Mouse (Mus musculus): Measurements from ENCODE around the gene Hyal2. TPM values are rescaled to one million over a fixed set of nuclear protein-coding genes. Genes with fewer than 3 reads are reported as not detected.

Hyal2 gene
- polyA plus RNA-seq, 1 experiment = 9.7 TPM

- H3K4me3 ChIP-seq (ENCODE audit: insufficient read depth, low read length) = no peak overlapping the region
- no peaks in the 10 kb centered on the region for H3K4me1 ChIP-seq (ENCODE audit: control insufficient read depth, insufficient read depth, low read length)
- TF ChIP-seq POLR2A (IDR thresholded peaks at IDR 0.05; ENCODE audit: extremely low read depth, insufficient read depth, low read length) (no peak), CTCF (IDR thresholded peaks at IDR 0.05; ENCODE audit: extremely low read depth, insufficient read depth, low read length) (no peak)
- no peak overlapping the region for H3K27ac ChIP-seq (ENCODE audit: insufficient read depth, low read length)
Observed at GRCm38 (mm10) chr9:107545199-107545598, 22.5 kb upstream of the Hyal2 start.

GRCm38 (mm10) chr9:107545602-107546001, 22.1 kb upstream of the Hyal2 start:
- Histone ChIP-seq H3K27ac (ENCODE audit: insufficient read depth, low read length) (no peak overlapping the region), H3K4me1 (ENCODE audit: control insufficient read depth, insufficient read depth, low read length) (no peaks in the 10 kb centered on the region), H3K4me3 (ENCODE audit: insufficient read depth, low read length) (no peak overlapping the region)
- TF ChIP-seq POLR2A (IDR thresholded peaks at IDR 0.05; ENCODE audit: extremely low read depth, insufficient read depth, low read length) (no peak), CTCF (IDR thresholded peaks at IDR 0.05; ENCODE audit: extremely low read depth, insufficient read depth, low read length) (peak; percentile 79)

DNA sequence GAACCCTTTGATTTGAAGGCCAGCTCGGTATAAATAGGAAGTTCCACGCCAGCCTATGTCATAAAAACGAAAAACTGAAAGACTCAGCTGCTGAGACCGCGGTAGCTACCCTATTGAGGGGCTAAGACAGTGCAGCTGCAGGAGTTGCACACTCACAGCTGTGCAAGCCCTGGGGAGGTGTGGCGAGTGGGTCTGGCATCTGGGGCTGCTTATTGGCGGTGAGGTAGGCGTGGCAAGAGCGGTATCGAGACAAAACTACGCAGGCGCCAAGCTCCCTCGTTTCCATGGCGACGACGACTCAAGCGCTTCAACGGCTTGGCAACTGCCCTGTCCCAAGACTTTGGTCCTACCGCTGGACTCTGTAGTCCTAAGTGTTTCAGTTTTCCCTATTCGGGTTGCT, 20.7 kb upstream of the Hyal2 start, which contains the start of gene Zmynd10:
Gene Zmynd10 (plus strand): TSS at position 273 of the 400 bp plus-strand sequence.
- no peak for TF ChIP-seq CTCF (IDR thresholded peaks at IDR 0.05; ENCODE audit: extremely low read depth, insufficient read depth, low read length)
- peak; percentile 40; the same call in 1 of the 2 replicates for TF ChIP-seq POLR2A (IDR thresholded peaks at IDR 0.05; ENCODE audit: extremely low read depth, insufficient read depth, low read length)
- Histone ChIP-seq H3K27ac (ENCODE audit: insufficient read depth, low read length) (no peak within 1 kb of the TSS), H3K4me3 (ENCODE audit: insufficient read depth, low read length) (peak within 1 kb of the TSS; percentile 7), H3K4me1 (ENCODE audit: control insufficient read depth, insufficient read depth, low read length) (0 out of 2 replicates have a peak, but pooled peaks cover 1% of the 10 kb centered on the region)

DNA sequence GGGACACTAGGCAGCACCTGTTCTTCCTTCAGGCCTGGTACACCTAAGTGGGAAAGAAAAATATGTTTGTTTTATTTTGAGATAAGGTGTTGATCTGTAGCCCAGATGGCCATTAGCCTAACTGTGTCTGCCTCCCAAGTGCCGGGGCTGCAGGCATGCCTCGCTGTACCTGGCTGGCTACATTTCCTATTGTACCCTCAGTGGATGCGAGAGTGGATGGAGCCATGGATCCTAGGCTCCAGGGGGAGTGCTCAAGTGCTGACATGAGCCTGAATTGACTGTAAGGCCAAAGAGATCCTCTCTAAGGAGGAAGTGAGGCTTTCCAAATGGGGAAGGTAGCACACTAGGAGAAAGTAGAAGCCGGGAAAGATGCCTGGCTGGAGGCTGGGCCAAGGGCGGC, 19.8 kb upstream of the Hyal2 start:
- no peak for TF ChIP-seq POLR2A (IDR thresholded peaks at IDR 0.05; ENCODE audit: extremely low read depth, insufficient read depth, low read length)
- TF ChIP-seq CTCF (IDR thresholded peaks at IDR 0.05; ENCODE audit: extremely low read depth, insufficient read depth, low read length) = no peak
- Histone ChIP-seq H3K27ac (ENCODE audit: insufficient read depth, low read length) (no peak overlapping the region), H3K4me1 (ENCODE audit: control insufficient read depth, insufficient read depth, low read length) (0 out of 2 replicates have a peak, but pooled peaks cover 1% of the 10 kb centered on the region), H3K4me3 (ENCODE audit: insufficient read depth, low read length) (no peak overlapping the region)

GRCm38 (mm10) chr9:107548820-107549219, 18.9 kb upstream of the Hyal2 start:
- Histone ChIP-seq H3K4me3 (ENCODE audit: insufficient read depth, low read length) (no peak overlapping the region), H3K4me1 (ENCODE audit: control insufficient read depth, insufficient read depth, low read length) (peaks cover 1% of the 10 kb centered on the region; the same call in 1 of the 2 replicates), H3K27ac (ENCODE audit: insufficient read depth, low read length) (no peak overlapping the region)
- no peak for TF ChIP-seq CTCF (IDR thresholded peaks at IDR 0.05; ENCODE audit: extremely low read depth, insufficient read depth, low read length)
- TF ChIP-seq POLR2A (IDR thresholded peaks at IDR 0.05; ENCODE audit: extremely low read depth, insufficient read depth, low read length) = no peak

DNA sequence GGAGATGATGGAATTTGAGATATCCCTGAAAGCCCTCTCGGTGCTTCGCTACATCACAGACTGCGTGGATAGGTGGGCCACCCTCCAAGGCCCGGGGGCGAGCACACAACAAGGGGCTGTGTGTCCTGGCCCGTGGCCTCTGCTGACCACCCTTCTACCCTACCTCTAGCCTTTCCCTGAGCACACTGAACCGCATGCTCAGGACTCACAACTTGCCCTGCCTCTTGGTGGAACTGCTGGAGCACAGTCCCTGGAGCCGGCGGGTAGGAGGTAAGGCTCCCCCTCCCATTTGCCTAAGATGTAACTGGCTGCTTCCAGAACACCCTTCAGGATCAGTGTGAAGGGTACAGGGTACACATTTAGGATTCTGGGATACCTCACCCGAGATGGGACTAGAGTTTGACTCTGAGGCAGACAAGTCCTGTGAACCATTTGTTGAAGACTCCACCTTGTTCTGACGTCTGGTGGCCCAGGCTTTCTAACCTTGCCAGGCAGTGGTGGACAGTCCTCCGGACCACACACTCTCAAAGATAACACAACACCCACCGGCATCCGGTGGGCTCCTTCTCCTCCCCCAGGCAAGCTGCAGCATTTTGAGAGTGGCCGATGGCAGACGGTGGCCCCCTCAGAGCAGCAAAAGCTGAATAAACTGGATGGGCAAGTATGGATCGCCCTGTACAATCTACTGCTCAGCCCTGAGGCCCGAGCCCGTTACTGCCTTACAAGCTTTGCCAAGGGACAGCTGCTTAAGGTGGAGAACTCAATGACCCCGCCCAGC, 18.3 kb upstream of the Hyal2 start:
- H3K27ac ChIP-seq (ENCODE audit: insufficient read depth, low read length) = no peak overlapping the region
- TF ChIP-seq CTCF (IDR thresholded peaks at IDR 0.05; ENCODE audit: extremely low read depth, insufficient read depth, low read length) = no peak
- no peak for TF ChIP-seq POLR2A (IDR thresholded peaks at IDR 0.05; ENCODE audit: extremely low read depth, insufficient read depth, low read length)
- no peak overlapping the region for H3K4me3 ChIP-seq (ENCODE audit: insufficient read depth, low read length)
- H3K4me1 ChIP-seq (ENCODE audit: control insufficient read depth, insufficient read depth, low read length) = peaks cover 1% of the 10 kb centered on the region; the same call in 1 of the 2 replicates

GRCm38 (mm10) chr9:107550491-107551116, 17.1 kb upstream of the Hyal2 start:
- Histone ChIP-seq H3K4me3 (ENCODE audit: insufficient read depth, low read length) (no peak overlapping the region), H3K27ac (ENCODE audit: insufficient read depth, low read length) (no peak overlapping the region), H3K4me1 (ENCODE audit: control insufficient read depth, insufficient read depth, low read length) (peaks cover 1% of the 10 kb centered on the region; the same call in 1 of the 2 replicates)
- no peak for TF ChIP-seq CTCF (IDR thresholded peaks at IDR 0.05; ENCODE audit: extremely low read depth, insufficient read depth, low read length)
- no peak for TF ChIP-seq POLR2A (IDR thresholded peaks at IDR 0.05; ENCODE audit: extremely low read depth, insufficient read depth, low read length)

- no peak for TF ChIP-seq POLR2A (IDR thresholded peaks at IDR 0.05; ENCODE audit: extremely low read depth, insufficient read depth, low read length)
- no peak within 1 kb of the TSS for H3K27ac ChIP-seq (ENCODE audit: insufficient read depth, low read length)
- peak within 1 kb of the TSS; percentile 6; the same call in 1 of the 2 replicates for H3K4me3 ChIP-seq (ENCODE audit: insufficient read depth, low read length)
- H3K4me1 ChIP-seq (ENCODE audit: control insufficient read depth, insufficient read depth, low read length) = peaks cover 1% of the 10 kb centered on the region; the same call in 1 of the 2 replicates
Observed at GRCm38 (mm10) chr9:107551117-107551889, 16.4 kb upstream of the Hyal2 start, which contains the start of gene Rassf1. TSS of gene Rassf1 (plus strand) at chr9:107551555.

DNA sequence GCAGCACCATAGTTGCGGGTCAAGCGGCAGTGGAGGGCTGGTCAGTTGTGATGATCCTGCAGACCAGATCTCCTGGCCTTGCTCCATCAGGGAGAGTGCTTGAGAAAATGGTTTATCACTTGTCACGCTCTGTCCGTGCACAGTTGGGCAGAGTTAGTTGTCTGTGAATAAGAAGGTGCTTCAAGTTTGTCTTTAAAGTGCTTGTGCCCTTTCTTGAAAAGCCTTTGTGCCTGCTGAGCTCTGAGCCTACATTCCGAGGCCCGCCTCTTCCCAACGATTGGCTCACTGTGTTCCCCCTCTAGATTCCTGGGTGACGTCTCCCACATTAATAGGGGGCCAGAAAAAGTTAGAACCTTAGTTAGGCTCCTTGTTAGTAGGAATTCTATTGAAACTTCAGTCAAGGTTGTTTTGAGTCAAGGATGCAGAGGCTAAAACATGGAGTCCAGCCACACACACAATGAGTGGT, 15.8 kb upstream of the Hyal2 start:
- TF ChIP-seq POLR2A (IDR thresholded peaks at IDR 0.05; ENCODE audit: extremely low read depth, insufficient read depth, low read length) (no peak), CTCF (IDR thresholded peaks at IDR 0.05; ENCODE audit: extremely low read depth, insufficient read depth, low read length) (no peak)
- Histone ChIP-seq H3K4me1 (ENCODE audit: control insufficient read depth, insufficient read depth, low read length) (peaks cover 1% of the 10 kb centered on the region; the same call in 1 of the 2 replicates), H3K4me3 (ENCODE audit: insufficient read depth, low read length) (peak overlapping the region; percentile 6; the same call in 1 of the 2 replicates), H3K27ac (ENCODE audit: insufficient read depth, low read length) (no peak overlapping the region)
